Mouse (Mus musculus) midbrain, embryonic 12.5 days (tissue): Measurements from ENCODE around the gene Gm33543. TPM values are rescaled to one million over a fixed set of nuclear protein-coding genes. Genes with fewer than 3 reads are reported as not detected.

Experiments
- polyA plus RNA-seq: library from polyadenylated mRNA; unstranded; fragments of >200 nt; fragmentation: Nextera tagmentation; extraction: Ambion mirVana; gene quantifications from 2 replicates; pipeline ENCODE4 v1.2.1, GENCODE M21; 2016

The Gm33543 gene
- polyA plus RNA-seq, 1 experiment from 2014 or later: not detected

Other genes with a start within 250 kb of the Gm33543 start
- gene Anapc15-ps, start 169.5 kb downstream of the Gm33543 start, polyA plus RNA-seq: not detected in 2 replicates
- 18.9 and 19.5 TPM in 2 replicates for gene Eea1, start 97.7 kb upstream of the Gm33543 start, polyA plus RNA-seq